Mouse (Mus musculus) T-helper 17 cell (primary cell): Measurements from ENCODE around the gene Lrrc9.

Source experiments
- in situ Hi-C, 2 experiments: fragments of 300-600 bp; cut with MboI, MseI; formaldehyde crosslinking; loops; 1 replicate in 1 of 2; 2 replicates in 1 of 2; pipeline ENCODE4 v1.15.1; 2025; ENCODE audit warnings: high pct_unique_total_duplicates in 2 of 2

Lrrc9 gene

GRCm38 (mm10) chr12:72467269-72467668, 25.6 kb downstream of the Lrrc9 start:
- in situ Hi-C loops = loop anchor here (5.0 to 25.0 kb wide), 4 partner anchors 50 to 495 kb away; partner anchors contain the start of gene Dhrs7 (in 1 of the 2)

- in situ Hi-C loops = loop anchor here (5.0 to 25.0 kb wide), 4 partner anchors 50 to 495 kb away; partner anchors contain the start of gene Dhrs7 (in 1 of the 2)
Observed at GRCm38 (mm10) chr12:72467789-72468188, 26.1 kb downstream of the Lrrc9 start.

- in situ Hi-C loops = no loop called here
Observed at GRCm38 (mm10) chr12:72476773-72477450, 35.2 kb downstream of the Lrrc9 start.

- in situ Hi-C loops = loop anchor here in 1 of 2 experiments (10.0 kb wide), 1 partner anchor 153 kb away; no protein-coding TSS in a partner anchor
Observed at GRCm38 (mm10) chr12:72482226-72482625, 40.6 kb downstream of the Lrrc9 start.

GRCm38 (mm10) chr12:72484872-72485271, 43.2 kb downstream of the Lrrc9 start:
- in situ Hi-C loops = loop anchor here in 1 of 2 experiments (10.0 kb wide), 1 partner anchor 150 kb away; no protein-coding TSS in a partner anchor

GRCm38 (mm10) chr12:72487498-72487897, 45.8 kb downstream of the Lrrc9 start:
- in situ Hi-C loops = loop anchor here in 1 of 2 experiments (10.0 kb wide), 1 partner anchor 147 kb away; no protein-coding TSS in a partner anchor

- in situ Hi-C loops = loop anchor here in 1 of 2 experiments (10.0 kb wide), 1 partner anchor 145 kb away; no protein-coding TSS in a partner anchor
Observed at GRCm38 (mm10) chr12:72489995-72490394, 48.3 kb downstream of the Lrrc9 start.

- in situ Hi-C loops = no loop called here
Observed at GRCm38 (mm10) chr12:72491063-72491719, 49.5 kb downstream of the Lrrc9 start.

GRCm38 (mm10) chr12:72496866-72497600, 55.4 kb downstream of the Lrrc9 start:
- in situ Hi-C loops = no loop called here

- in situ Hi-C loops = no loop called here
Observed at GRCm38 (mm10) chr12:72509606-72510005, 67.9 kb downstream of the Lrrc9 start.

- in situ Hi-C loops = loop anchor here in 1 of 2 experiments (5.0 kb wide), 1 partner anchor 48 kb away; no protein-coding TSS in a partner anchor
Observed at GRCm38 (mm10) chr12:72515446-72515845, 73.8 kb downstream of the Lrrc9 start.

GRCm38 (mm10) chr12:72518114-72518728, 76.6 kb downstream of the Lrrc9 start:
- in situ Hi-C loops = loop anchor here in 1 of 2 experiments (5.0 kb wide), 1 partner anchor 51 kb away; no protein-coding TSS in a partner anchor

GRCm38 (mm10) chr12:72519352-72519751, 77.7 kb downstream of the Lrrc9 start:
- in situ Hi-C loops = loop anchor here in 1 of 2 experiments (5.0 kb wide), 1 partner anchor 52 kb away; no protein-coding TSS in a partner anchor

- in situ Hi-C loops = loop anchor here (5.0 kb wide), 2 partner anchors 53 to 433 kb away; partner anchors contain the start of genes Jkamp (in 1 of the 2) and L3hypdh (in 1 of the 2)
Observed at GRCm38 (mm10) chr12:72519855-72520254, 78.2 kb downstream of the Lrrc9 start.

GRCm38 (mm10) chr12:72520645-72521044, 79.0 kb downstream of the Lrrc9 start:
- in situ Hi-C loops = loop anchor here in 1 of 2 experiments (5.0 kb wide), 1 partner anchor 433 kb away; the partner anchor contains the start of genes Jkamp and L3hypdh

GRCm38 (mm10) chr12:72525588-72525987, 83.9 kb downstream of the Lrrc9 start:
- in situ Hi-C loops = no loop called here

GRCm38 (mm10) chr12:72532303-72532702, 90.6 kb downstream of the Lrrc9 start:
- in situ Hi-C loops = loop anchor here (5.0 to 10.0 kb wide), 3 partner anchors 130 to 1558 kb away; partner anchors contain the start of genes Dhrs7 (in 1 of the 2), Jkamp (in 1 of the 2), L3hypdh (in 1 of the 2) and Psma3 (in 1 of the 2)

GRCm38 (mm10) chr12:72533986-72534385, 92.3 kb downstream of the Lrrc9 start:
- in situ Hi-C loops = loop anchor here (5.0 to 10.0 kb wide), 3 partner anchors 128 to 1559 kb away; partner anchors contain the start of genes Dhrs7 (in 1 of the 2), Jkamp (in 1 of the 2), L3hypdh (in 1 of the 2) and Psma3 (in 1 of the 2)

- in situ Hi-C loops = loop anchor here (10.0 kb wide), 2 partner anchors 451 to 1561 kb away; partner anchors contain the start of genes Jkamp (in 1 of the 2), L3hypdh (in 1 of the 2) and Psma3 (in 1 of the 2)
Observed at GRCm38 (mm10) chr12:72535599-72535998, 93.9 kb downstream of the Lrrc9 start.

GRCm38 (mm10) chr12:72536021-72536597, 94.4 kb downstream of the Lrrc9 start, which contains the start of gene Pcnx4:
Gene Pcnx4 (plus strand): TSS chr12:72536383.
- in situ Hi-C loops = loop anchor here (10.0 kb wide), 2 partner anchors 451 to 1561 kb away; partner anchors contain the start of genes Jkamp (in 1 of the 2), L3hypdh (in 1 of the 2) and Psma3 (in 1 of the 2)
